Mouse (Mus musculus) lung, adult 2 months (tissue): ENCODE results near the gene Asf1a.

Experiments used
- CTCF ChIP-seq: fragments of 200-500 bp; IDR thresholded peaks from 2 replicates; pipeline ENCODE4 v1.5.1; 2011; ENCODE audit warnings: mild to moderate bottlenecking, low read length, control low read depth; ENCODE audit not compliant: insufficient read depth
- POLR2A ChIP-seq: fragments of 200-500 bp; IDR thresholded peaks from 2 replicates; pipeline ENCODE4 v1.6.1; 2011; ENCODE audit warnings: low read depth, mild to moderate bottlenecking, control low read depth, low read length, borderline replicate concordance; ENCODE audit errors: extremely low read depth

DNA sequence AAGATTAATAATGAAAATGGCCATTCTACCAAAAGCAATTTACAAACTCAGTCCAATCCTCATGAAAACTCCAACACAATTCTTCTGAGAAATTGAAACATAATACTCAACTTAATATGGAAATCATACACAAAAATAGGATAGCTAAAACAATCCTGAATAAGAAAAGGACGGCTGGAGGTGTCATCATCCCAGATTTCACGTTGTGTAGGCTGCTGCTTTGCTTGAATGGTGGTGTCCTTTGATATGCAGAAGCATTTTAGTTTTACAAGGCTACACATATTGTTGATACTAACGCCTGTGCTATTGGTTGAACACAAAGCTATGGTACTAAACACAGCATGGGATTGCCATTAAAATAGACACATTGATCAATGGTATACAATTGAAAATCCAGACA, 10.8 kb upstream of the Asf1a start:
- TF ChIP-seq CTCF (no peak), POLR2A (no peak)
